Mouse (Mus musculus) spleen, adult 2 months (tissue): ENCODE measurements around the gene Necab3. TPM values are rescaled to one million over a fixed set of nuclear protein-coding genes. Genes with fewer than 3 reads are reported as not detected.
A peak's percentile ranks its signal among the peaks of the same experiment; 100 is the strongest.

ENCODE experiments used
- DNase-seq, 2 experiments: peaks; one replicate each; pipeline versions ENCODE4 v3.0.0 to v3.0.0-alpha.2; 2012 to 2021; ENCODE audit warnings: low spot score in 2 of 2, low read depth in 1 of 2
- H3K27ac ChIP-seq: fragments of 200-500 bp; 2 replicates; pipeline ENCODE4 v1.5.1; 2012; ENCODE audit warnings: low read length, inconsistent platforms; ENCODE audit not compliant: insufficient read depth
- H3K27me3 ChIP-seq: fragments of 200-500 bp; 2 replicates; pipeline ENCODE4 v1.6.1; 2012; ENCODE audit warnings: mild to moderate bottlenecking, moderate library complexity, low read length, inconsistent platforms; ENCODE audit not compliant: control insufficient read depth, insufficient read depth
- H3K36me3 ChIP-seq: fragments of 200-500 bp; 2 replicates; pipeline ENCODE4 v1.6.1; 2012; ENCODE audit warnings: mild to moderate bottlenecking, low read length, inconsistent platforms; ENCODE audit not compliant: control insufficient read depth, insufficient read depth
- H3K4me1 ChIP-seq: fragments of 200-500 bp; 2 replicates; pipeline ENCODE4 v1.6.1; 2011; ENCODE audit warnings: inconsistent platforms; ENCODE audit not compliant: control insufficient read depth, insufficient read depth, insufficient read length
- H3K4me3 ChIP-seq: fragments of 200-500 bp; 2 replicates; pipeline ENCODE4 v1.5.1; 2011; ENCODE audit warnings: mild to moderate bottlenecking, inconsistent platforms; ENCODE audit not compliant: insufficient read depth, insufficient read length; ENCODE audit errors: extremely low read depth
- CTCF ChIP-seq: fragments of 200-500 bp; IDR thresholded peaks from 2 replicates; pipeline ENCODE4 v1.5.1; 2011; ENCODE audit warnings: mild to moderate bottlenecking, inconsistent platforms; ENCODE audit not compliant: insufficient read depth, insufficient read length, insufficient replicate concordance; ENCODE audit errors: extremely low read depth
- POLR2A ChIP-seq: fragments of 200-500 bp; IDR thresholded peaks from 2 replicates; pipeline ENCODE4 v1.6.1; 2011; ENCODE audit warnings: low read depth, low read length, inconsistent platforms
- WGBS: fragments of 180-500 bp; shearing (Covaris S2); methylation state at CpG from one replicate; pipeline ENCODE4 v1.1.7; 2018; 5-methylcytosine and 5-hydroxymethylcytosine counted together
- polyA plus RNA-seq: library from polyadenylated mRNA; depleted of rRNA; stranded (reverse); fragments of >200 nt; gene quantifications from 2 replicates; pipeline ENCODE4 v1.2.3, GENCODE M21; 2012

The Necab3 gene
- polyA plus RNA-seq, 1 experiment = 0.63 TPM

- H3K4me3 ChIP-seq = no peak overlapping the region
- TF ChIP-seq CTCF (no peak), POLR2A (no peak)
- no peaks in the 10 kb centered on the region for H3K27me3 ChIP-seq
- 72% methylated on average over 15 of the region's 15 CpGs for WGBS
- H3K36me3 ChIP-seq = peaks cover 7% of the 10 kb centered on the region
- H3K4me1 ChIP-seq = no peaks in the 10 kb centered on the region
- no peak overlapping the region for H3K27ac ChIP-seq
- no peak for DNase-seq
These were observed 25.5 kb upstream of the Necab3 start for GRCm38 (mm10) chr2:154583906-154584872.

- H3K36me3 ChIP-seq = no peaks in the 10 kb centered on the region
- no peak for TF ChIP-seq POLR2A
- no peak for TF ChIP-seq CTCF
- 85% methylated on average over 1 of the region's 1 CpGs for WGBS
- no peak for DNase-seq
- H3K27me3 ChIP-seq = no peaks in the 10 kb centered on the region
- H3K4me1 ChIP-seq = no peaks in the 10 kb centered on the region
- H3K27ac ChIP-seq = no peak overlapping the region
- H3K4me3 ChIP-seq = no peak overlapping the region
These were observed 22.7 kb upstream of the Necab3 start for GRCm38 (mm10) chr2:154581421-154581820.

GRCm38 (mm10) chr2:154580586-154580985 is 21.9 kb upstream of the Necab3 start:
- 86% methylated on average over 8 of the region's 8 CpGs for WGBS
- no peak overlapping the region for H3K27ac ChIP-seq
- H3K36me3 ChIP-seq = no peaks in the 10 kb centered on the region
- TF ChIP-seq CTCF = no peak
- no peak for TF ChIP-seq POLR2A
- no peaks in the 10 kb centered on the region for H3K4me1 ChIP-seq
- no peak for DNase-seq
- H3K4me3 ChIP-seq = no peak overlapping the region
- H3K27me3 ChIP-seq = no peaks in the 10 kb centered on the region

- no peak for DNase-seq
- TF ChIP-seq CTCF (no peak), POLR2A (no peak)
- Histone ChIP-seq H3K4me1 (peaks cover 3% of the 10 kb centered on the region; the same call in 1 of the 2 replicates), H3K4me3 (no peak overlapping the region), H3K27me3 (no peaks in the 10 kb centered on the region), H3K36me3 (no peaks in the 10 kb centered on the region), H3K27ac (no peak overlapping the region)
- 96% methylated on average over 6 of the region's 6 CpGs for WGBS
These were observed 19.0 kb upstream of the Necab3 start for GRCm38 (mm10) chr2:154577744-154578067.

- Histone ChIP-seq H3K27ac (no peak overlapping the region), H3K4me1 (peaks cover 3% of the 10 kb centered on the region; the same call in 1 of the 2 replicates), H3K36me3 (no peaks in the 10 kb centered on the region), H3K27me3 (no peaks in the 10 kb centered on the region), H3K4me3 (no peak overlapping the region)
- no peak for DNase-seq
- no peak for TF ChIP-seq POLR2A
- no peak for TF ChIP-seq CTCF
- 65% methylated on average over 12 of the region's 12 CpGs for WGBS
These were observed 18.4 kb upstream of the Necab3 start for GRCm38 (mm10) chr2:154576876-154577743.

- TF ChIP-seq POLR2A = no peak
- TF ChIP-seq CTCF = no peak
- Histone ChIP-seq H3K4me3 (peak overlapping the region; percentile 26; the same call in 1 of the 2 replicates), H3K36me3 (no peaks in the 10 kb centered on the region), H3K27ac (peak overlapping the region; percentile 79), H3K4me1 (peaks cover 3% of the 10 kb centered on the region), H3K27me3 (no peaks in the 10 kb centered on the region)
- peak; percentile 27 to 37 for DNase-seq
- WGBS = 26% methylated on average over 7 of the region's 7 CpGs
These were observed 15.6 kb upstream of the Necab3 start for GRCm38 (mm10) chr2:154574271-154574670.

GRCm38 (mm10) chr2:154572996-154573395 is 14.3 kb upstream of the Necab3 start:
- no peaks in the 10 kb centered on the region for H3K27me3 ChIP-seq
- no peak overlapping the region for H3K4me3 ChIP-seq
- no peak for DNase-seq
- H3K27ac ChIP-seq = no peak overlapping the region
- peaks cover 7% of the 10 kb centered on the region for H3K4me1 ChIP-seq
- TF ChIP-seq POLR2A = no peak
- TF ChIP-seq CTCF = no peak
- H3K36me3 ChIP-seq = no peaks in the 10 kb centered on the region
- 89% methylated on average over 3 of the region's 3 CpGs for WGBS
